Mouse (Mus musculus): ENCODE measurements at regions not wholly inside any gene's neighbourhood (a gene's known extent, or its start where the extent isn't known, plus 50 kb on each side); places are given as distances from the start of the nearest gene placed in this dataset.
"Not testable (repeated sequence)": the region's sequence is repeated elsewhere in the genome, so short reads cannot be mapped to it uniquely, and the experiment has no call there.

DNA sequence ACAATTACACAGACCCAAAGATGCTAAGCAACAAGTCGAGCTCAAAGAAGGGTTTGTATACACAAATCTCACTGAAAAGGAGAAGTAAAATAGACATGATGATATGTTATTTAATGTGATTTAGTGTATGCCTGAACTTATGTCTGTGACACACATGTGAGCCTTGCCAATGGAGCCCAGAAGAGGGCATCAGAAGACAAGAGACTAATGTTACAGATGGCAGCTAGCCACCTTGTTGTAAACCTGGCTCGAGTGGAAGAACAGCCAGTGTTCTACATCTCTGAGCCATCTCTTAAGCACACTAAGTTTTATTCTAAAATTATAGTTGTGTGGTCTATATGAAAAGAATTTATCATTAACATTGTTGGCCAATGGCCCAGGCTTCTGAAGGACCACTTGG lies 943.7 kb upstream of the Prmt6 start:
- no peak for DNase-seq (ENCODE audit: extremely low spot score, low read depth, low spot score)

DNA sequence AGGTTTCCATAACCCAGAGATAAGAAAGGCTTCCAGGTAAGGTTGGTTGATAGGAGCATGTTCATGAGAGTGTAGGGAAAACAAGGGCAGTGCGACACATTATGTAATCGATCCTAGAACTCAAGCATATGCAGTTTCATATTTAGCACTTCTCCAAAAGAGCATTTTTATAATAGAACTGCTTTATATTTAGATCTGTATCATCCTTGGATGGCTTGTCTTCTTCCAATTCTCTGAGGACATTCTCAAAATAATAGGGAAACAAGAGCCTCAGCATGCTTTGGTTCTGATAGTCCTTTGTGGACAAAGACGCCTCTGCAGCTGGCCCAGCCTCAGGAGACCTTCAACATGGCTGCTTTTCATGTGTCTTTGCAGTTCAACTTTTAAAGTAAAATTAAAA lies 915.9 kb upstream of the Prmt6 start:
- no peak for DNase-seq (ENCODE audit: extremely low spot score, low read depth, low spot score)

DNA sequence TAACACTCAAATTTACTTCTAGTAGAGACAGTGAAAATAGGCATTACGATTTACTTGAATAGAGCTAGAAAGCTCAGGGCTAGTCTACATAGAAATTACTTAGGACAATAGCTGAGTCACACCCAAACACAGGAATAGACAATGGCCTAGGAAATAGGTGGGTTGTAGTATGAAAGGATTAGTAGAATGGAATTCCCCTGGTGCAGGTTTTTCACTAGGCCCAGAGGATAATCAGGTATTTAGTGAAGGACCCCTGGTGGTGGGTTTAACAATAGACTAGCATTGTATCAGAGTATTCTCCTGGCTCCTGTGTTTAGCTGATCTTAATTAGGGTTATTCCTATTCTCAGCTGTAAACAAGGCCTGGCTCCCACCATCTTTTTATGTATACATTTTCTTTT lies 890.4 kb upstream of the Prmt6 start:
- not testable (repeated sequence) for DNase-seq (ENCODE audit: extremely low spot score, low read depth, low spot score)

DNA sequence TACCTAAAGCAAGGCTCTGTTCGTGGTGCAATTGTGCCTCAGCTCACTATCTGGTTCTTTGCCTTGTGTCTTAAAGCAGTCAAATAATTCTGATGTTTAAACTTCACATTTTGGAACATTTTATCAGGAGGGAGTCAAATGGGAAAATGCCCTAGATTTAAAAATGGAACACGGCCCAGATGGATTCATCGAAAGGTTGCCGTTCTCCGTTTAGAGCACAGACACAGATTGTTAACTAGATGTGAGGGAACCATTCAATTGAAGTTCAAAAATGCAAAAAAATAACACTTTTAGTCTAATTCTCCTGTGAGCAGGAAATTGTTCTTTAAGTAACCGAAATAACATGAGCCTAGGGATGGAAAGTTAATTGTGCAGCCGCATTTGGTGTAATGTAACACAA lies 858.2 kb upstream of the Prmt6 start:
- no peak for DNase-seq (ENCODE audit: extremely low spot score, low read depth, low spot score)

DNA sequence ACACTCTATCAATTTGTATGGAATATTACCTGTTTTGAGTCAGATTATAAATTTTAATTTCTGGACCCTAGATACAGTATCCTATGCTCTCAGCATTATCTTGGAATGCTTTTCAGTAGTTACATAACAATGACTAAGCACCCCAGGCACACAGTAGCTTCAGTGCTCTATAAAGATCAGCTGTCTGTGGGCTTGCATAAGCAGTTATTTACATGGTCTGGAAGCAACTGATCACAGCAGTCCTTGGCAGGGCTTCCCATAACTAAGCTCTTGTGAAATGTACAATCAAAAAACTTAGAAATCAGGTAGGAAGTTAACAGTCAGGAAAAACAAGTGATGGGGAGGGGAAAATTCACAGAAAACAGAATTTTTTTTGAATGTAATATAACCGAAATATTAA lies 851.8 kb upstream of the Prmt6 start:
- no peak for DNase-seq (ENCODE audit: extremely low spot score, low read depth, low spot score)

DNA sequence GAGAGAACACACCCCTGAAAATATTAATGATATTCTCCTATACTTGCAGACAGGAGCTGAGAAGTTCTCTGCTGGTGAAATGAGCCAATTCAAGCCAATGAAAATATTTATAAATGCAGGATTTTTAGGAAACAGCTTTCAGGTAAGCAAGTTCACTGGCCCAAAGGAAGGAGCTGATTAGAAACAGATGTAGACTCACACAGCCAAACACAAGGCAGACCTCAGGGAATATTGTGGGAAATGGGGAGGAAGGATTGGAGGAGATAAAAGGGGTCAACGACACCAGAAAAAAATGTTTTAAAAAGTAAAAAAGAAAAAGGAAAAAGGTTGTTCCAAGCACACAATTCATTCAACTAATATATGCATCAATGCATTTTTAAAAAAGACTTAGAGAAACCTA lies 823.5 kb upstream of the Prmt6 start:
- DNase-seq (ENCODE audit: extremely low spot score, low read depth, low spot score), result peak; percentile 30

DNA sequence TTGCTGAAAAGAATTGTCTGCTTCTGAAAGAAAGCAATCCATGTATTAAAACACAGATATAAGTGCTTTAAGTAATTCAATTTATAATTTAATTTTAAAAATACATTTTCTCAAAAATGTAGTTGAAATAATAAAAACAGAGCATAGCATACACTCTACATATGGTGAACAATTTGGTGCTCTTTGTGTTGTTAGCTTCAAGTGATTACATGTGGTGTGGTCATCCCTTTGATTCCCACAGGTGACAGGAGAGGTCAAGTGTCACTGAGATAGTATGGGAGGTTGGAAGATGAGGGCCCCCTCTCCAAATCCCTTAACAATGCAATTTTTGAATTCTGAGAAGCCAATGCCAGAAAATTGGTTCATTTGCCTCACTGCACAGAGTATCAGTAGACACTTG lies 819.5 kb upstream of the Prmt6 start:
- no peak for DNase-seq (ENCODE audit: extremely low spot score, low read depth, low spot score)

DNA sequence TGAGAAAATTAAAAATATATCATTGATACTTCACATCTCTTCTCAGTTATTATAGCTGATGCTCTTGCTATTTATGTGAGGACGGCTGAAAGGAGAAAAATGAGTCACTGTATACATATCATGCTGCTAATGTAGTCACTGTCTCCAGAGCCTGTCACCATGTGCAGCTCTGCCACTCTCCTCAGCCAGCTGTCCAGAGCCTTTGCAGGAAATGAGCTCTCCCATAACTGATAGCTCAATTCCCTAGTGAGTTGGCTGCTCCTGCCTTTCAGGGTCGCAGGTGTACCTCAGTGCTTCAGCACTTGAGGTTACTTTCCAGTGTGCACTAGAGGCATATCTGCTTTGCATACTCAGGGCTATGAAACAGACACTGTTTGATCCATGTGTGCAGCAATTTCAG lies 819.0 kb upstream of the Prmt6 start:
- no peak for DNase-seq (ENCODE audit: extremely low spot score, low read depth, low spot score)

DNA sequence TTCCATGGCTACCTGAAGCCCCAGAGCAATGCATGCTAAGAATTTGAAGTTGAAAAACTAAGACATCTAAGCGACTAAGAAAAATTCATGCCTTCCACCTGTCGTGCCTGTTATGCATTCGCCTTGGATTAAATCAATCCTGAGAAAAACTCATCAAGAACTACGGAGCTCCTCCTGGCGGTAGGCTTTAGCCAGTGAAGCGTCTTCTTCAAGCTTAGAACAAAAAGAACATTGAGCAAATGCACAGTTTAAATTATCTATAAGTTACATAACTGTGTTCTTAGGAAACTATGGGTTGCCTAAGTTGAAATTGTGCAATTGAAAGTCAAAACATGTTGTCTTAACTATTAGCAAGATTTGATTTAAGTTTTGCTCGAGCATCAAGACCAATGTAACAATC lies 818.4 kb upstream of the Prmt6 start:
- no peak for DNase-seq (ENCODE audit: extremely low spot score, low read depth, low spot score)

DNA sequence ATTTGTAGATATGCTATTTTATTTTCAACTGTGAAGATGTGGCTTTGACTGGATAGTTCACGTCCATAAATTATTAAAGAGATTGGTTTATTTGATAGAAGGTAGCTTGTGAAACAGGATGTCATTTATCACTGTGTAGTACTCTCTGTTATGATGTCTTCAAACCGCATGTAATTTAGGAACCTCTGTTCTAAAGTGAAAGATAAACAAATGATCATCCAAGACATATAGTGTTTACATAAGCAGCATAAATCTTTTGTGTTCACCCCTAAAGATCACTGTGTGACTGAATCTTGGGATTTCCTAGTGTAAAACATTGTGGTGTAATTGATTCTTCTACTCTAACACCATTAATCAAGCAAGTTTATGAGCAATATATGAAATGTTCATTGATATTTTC lies 798.8 kb upstream of the Prmt6 start:
- no peak for DNase-seq (ENCODE audit: extremely low spot score, low read depth, low spot score)
